Mouse (Mus musculus) fibroblast of lung, adult 2 months (primary cell): ENCODE results near the gene Myrip.

Source experiments
- DNase-seq: peaks from one replicate; pipeline ENCODE4 v3.0.0-alpha.2; 2011; ENCODE audit warnings: low read depth

The Myrip gene

DNA sequence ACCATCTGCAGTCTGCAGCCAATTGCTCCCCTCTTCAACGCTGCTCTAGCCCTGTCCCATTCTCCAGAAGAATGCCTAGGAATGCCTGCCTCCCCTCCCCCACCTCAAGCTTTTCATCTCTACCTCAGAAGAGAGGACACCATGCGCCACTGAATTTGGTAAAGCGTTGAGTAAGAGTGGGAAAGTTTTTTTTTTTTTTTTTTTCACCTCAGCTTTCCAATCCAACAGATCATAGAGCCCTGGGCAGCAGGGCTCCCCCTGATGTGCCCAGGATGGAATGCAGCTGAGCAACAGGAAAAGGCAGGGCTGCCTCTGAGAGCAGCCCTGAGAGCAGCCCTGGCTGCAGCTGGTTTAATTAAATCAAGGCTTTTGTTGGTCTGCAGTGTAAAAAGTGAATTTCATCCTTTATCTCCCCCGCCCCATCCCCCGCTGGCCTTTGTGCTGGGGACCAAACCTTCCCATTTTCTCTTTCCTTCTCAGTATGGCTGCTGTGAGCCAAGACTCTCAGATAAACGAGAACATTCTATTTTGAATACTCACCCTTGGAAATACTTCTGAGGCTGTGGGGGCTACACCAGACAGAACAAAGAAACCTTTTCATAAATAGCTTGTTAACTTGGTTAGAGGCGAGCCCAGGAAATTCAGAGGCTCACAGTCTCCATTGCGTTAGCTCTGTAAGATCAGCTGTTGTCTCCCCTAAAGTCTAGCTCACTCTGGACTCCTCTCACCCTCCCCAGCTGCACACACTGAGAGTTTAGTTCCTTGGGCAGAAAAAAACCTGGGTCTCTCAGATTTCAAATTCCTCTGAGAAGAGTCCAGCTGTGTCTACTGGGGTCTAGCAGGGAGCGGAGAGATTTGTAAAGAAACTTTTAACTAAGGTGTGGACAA, 154.7 kb downstream of the Myrip start:
- peak; percentile 56 for DNase-seq

DNA sequence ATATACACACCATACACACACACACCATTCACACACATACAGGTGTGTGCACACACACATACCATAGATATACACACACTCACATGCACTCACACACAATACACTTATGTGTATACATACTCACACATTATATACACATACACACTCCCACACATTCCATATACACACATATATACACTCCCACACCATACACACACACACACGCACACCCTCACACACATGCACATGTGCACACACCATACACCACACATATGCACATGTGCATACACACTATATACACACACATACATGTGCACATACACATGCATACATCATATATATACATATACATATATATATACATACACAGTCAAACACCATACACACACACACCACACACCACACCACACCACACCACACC, 169.1 kb downstream of the Myrip start:
- DNase-seq, result no peak

GRCm38 (mm10) chr9:120481644-120482043, 180.3 kb downstream of the Myrip start:
- no peak for DNase-seq

- DNase-seq, result no peak
Observed at GRCm38 (mm10) chr9:120482382-120482781, 181.1 kb downstream of the Myrip start.

DNA sequence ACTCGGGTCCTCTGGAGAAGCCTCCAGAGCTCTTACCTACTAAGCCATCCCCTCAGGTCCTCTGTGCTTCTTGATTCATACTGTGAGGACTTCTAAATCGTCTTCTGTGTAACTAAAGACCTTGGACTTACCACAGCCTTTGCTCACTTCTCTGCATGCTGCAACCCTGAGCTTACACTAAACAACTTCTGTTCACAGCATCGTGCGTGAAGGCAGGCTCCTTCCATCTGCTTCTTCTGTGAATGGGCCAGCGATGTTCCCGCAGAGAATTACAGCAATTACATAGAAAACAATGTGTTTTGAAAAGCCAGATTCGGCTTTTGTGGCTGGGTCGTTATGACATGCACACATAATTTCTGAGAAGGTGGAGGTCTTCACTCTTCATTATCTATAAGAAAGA, 181.8 kb downstream of the Myrip start:
- no peak for DNase-seq

DNA sequence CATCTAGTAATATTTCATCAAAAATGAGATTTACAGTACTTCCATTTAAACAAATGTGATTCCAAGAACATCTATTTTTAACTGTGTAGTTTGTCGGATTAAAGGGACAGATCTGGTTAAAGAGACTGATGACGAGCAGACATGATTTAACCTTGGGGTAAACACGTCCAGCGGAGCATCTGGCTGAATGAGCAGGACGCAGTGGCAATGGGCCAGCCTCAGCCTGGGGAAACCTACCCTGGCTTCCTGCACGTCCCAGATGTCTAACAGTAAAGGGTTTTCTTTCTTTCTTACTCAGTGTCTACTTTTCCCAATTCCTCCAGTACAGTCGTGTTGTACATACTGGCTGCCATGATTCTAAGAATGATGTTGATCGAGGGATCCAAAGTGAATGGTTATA, 185.8 kb downstream of the Myrip start:
- DNase-seq, result no peak

DNA sequence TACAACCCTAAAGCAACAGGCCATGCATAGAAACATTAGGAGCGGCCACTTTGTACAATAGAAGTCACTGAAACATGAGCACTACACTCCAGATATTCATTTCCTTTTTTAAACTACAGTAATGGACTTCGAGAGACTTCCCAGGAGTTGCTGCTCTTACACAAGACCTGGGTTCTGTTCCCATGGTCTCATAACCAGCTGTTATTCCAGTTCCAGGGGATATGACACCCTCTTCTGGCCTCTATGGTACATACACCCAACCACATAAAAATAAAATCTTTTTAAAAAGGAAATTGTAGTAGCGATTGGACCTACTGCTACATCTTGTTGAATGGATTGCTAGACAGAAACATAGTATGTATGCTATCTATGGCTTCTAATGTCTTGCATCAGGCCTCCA, 190.2 kb downstream of the Myrip start:
- no peak for DNase-seq

DNA sequence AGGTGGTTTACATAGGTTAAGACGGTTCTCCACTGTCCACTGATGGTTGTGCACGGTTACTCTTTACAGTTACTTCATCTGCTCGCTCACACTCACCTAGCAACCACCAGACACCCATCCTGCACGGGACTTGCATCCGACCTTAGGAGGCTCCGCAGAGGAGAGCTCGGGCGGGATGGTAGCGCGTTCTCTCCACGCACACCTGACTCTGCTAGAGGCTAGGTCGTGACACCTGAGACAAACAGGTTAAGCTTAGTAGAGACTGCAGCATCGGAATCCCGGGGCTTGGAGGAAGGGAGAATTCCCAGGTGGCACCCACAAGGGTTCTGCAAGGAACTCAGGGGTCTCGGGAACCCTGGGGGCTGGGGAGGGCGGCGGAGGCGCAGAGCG, 190.7 kb downstream of the Myrip start, which contains the start of gene Eif1b:
Gene Eif1b (plus strand): TSS at position 223 of the 390 bp plus-strand sequence.
- DNase-seq, result no peak

- DNase-seq, result no peak
Observed at GRCm38 (mm10) chr9:120492400-120493351, 191.4 kb downstream of the Myrip start.

DNA sequence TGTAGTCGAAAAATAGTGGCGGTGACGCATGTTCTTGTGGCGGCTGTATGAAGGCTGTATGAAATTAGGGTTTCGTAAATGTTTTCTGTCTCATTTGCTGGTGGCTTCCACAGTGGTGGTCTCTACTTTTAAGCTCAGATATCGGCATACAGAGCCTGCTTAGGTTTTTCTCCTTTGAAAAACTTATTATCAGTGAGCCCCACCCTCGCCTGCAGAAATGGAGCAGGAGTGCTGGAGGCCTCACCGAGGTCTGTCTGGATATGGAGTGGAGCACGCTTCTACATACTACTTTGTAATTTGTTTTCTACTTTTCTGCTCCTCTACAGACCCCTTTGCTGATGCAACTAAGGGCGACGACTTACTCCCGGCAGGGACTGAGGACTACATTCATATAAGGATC, 192.5 kb downstream of the Myrip start:
- DNase-seq, result no peak

DNA sequence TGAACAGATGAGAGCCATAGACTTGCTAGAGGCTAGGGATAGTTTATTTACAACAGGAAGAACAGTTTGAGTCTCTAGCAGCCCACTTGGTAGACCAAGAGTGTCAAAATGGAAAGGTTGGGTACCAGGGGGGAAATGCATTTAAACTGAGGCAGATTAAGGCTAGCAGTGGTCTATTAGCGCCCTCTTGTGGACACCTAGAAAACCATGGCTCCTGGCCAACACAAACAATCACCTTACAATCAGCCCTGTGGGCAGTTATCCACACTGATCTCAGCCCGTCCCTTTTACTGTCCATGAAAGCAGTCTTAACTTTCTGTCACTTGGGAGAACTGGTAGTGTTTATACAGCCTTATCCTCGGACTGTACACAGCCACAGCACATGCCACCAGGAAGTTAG, 195.4 kb downstream of the Myrip start:
- DNase-seq, result peak; percentile 49

DNA sequence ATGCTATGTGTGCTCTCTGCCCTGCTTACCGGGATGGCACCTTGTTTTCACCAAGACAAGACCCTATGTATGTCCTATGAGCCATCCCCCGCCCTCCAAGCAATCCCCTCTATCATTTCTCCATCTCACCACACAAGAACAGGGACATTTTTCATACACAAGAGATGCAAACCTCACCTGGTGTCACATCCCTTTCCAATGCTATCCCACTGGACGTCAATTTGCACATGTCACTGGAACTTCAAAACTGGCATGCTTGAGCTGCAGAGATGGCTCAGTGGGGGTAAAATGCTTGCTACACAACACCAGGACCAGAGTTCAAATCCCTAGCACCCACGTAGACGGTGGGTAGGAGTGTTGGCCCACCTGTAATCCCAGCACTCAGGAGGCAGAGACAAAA, 196.7 kb downstream of the Myrip start:
- DNase-seq, result no peak

- DNase-seq, result no peak
Observed at GRCm38 (mm10) chr9:120501191-120501902, 200.0 kb downstream of the Myrip start.

DNA sequence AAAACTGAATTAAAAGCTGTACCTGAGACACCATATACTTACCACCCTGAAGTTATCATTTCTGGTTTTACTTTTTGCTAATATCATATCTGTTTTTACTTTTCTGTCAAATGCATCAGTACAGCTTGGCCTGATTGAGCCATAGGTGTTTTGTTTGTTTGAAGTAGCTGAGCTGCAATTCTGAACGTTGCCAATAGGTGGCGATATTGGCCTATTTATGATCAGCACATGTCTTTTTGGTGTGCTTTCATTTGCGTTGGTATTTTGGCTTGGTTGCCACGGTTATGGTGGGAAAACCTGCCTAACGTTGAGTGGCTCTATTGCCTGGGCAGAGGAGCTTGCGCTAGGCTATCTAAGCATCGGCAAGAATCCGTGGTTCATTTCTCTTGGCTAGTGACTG, 200.7 kb downstream of the Myrip start:
- peak; percentile 80 for DNase-seq

- DNase-seq, result no peak
Observed at GRCm38 (mm10) chr9:120504423-120504822, 203.1 kb downstream of the Myrip start.

GRCm38 (mm10) chr9:120511781-120512180, 210.5 kb downstream of the Myrip start:
- no peak for DNase-seq

DNA sequence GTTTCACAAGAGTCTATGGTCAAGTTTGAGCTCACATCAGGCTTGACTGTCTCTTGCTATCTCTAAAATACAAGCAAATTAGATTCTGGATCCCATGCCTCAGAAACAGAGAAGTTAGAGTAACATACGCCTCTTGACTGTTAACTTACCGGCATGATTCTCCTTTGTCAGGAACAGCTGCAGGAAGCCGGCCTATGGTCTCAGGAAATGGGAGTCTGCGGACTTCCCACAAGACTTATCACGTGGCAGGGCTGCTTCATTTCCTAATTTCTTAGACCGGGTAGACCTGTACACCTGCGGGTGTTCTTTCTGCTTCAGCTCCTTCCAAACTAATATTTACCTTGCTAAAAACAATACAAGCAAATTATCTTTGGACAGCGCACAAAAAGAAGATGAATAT, 215.4 kb downstream of the Myrip start:
- no peak for DNase-seq

- no peak for DNase-seq
Observed at GRCm38 (mm10) chr9:120518946-120519345, 217.6 kb downstream of the Myrip start.

GRCm38 (mm10) chr9:120519469-120520125, 218.3 kb downstream of the Myrip start:
- no peak for DNase-seq

- DNase-seq, result no peak
Observed at GRCm38 (mm10) chr9:120521161-120521560, 219.8 kb downstream of the Myrip start.
